Mouse (Mus musculus) lung, postnatal 0 days (tissue): ENCODE data around the gene Ogfod2.

Experiments
- CTCF ChIP-seq: IDR thresholded peaks from 2 replicates; pipeline ENCODE4 v1.5.1; 2016; ENCODE audit warnings: antibody characterized with exemption, mild to moderate bottlenecking
- EP300 ChIP-seq: IDR thresholded peaks from 2 replicates; pipeline ENCODE4 v1.6.1; 2016; ENCODE audit warnings: antibody characterized with exemption, mild to moderate bottlenecking, control low read depth

DNA sequence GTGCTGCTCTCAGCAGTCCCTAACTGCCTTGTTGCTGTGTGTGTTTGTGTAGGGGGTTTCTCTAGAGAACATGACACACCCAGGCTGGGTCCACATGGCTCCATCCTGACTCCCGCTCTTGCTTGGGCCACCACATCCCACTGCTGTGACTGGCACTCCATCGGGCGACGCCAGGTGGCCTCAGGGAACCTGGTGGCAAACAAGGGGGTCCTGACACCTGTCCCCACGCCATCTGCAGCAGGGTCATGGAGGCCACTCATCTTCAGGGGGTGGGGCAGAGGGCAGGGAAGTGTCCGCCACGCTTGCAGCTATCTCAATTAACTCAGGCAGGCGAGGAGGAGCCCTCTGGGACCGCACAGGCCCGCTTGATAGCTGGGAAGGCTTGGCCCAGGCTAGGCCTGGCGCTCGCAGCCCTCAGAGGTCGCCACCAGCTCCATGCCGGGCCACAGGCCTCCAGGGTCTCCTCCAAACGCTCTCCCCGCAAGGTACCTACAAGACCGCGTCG is 17.0 kb upstream of the Ogfod2 start:
- TF ChIP-seq CTCF (peak; percentile 17; the same call in 1 of the 2 replicates), EP300 (no peak)
